In genomic region chr2:30962570-30963254, GRCm38 (mm10) we compare ENCODE assay signal across 23 mouse cellular contexts. TPM values are rescaled to one million over a fixed set of nuclear protein-coding genes. Genes with fewer than 3 reads are reported as not detected.
DNase-seq lines count a peak whose midpoint lies in the region; ATAC-seq lines count a peak whose summit lies in the region.
"Had no signal": no experiment of that assay in that cellular context is flagged by ENCODE, and none has a peak within 500 bp of the region (broad histone marks: within the 10 kb centered on the region; RNA-seq: fewer than 3 reads in every experiment).

No protein-coding gene starts in this region.

- DNase-seq in adrenal gland, postnatal 14 days, result peak; percentile 33
- no peak for DNase-seq in adrenal gland, postnatal 10 days
- DNase-seq in layer of hippocampus, adult 9-11 months, result peak; percentile 75
- no peak for DNase-seq in layer of hippocampus, adult 9-10 months (ENCODE audit: low spot score)
- DNase-seq in brain, adult 2 months (ENCODE audit: low read depth, low spot score), result peak; percentile 61
- DNase-seq in telencephalon, adult 2 months (ENCODE audit: low read depth, low spot score), result peak; percentile 48
- DNase-seq: cerebellum, adult 18-20 months; cerebellum, postnatal 10 days; gastrocnemius, postnatal 10 days; kidney, adult 11 months; kidney, postnatal 14 days; layer of hippocampus, postnatal 36 days; left cerebral cortex, postnatal 4 days; lung, adult 2 months; lung, postnatal 10 days; thymus, postnatal 14 days had no signal

- no peak for ATAC-seq in inflammation-experienced regulatory T-cells, adult 6 months
- ATAC-seq: forebrain, embryonic 16.5 days; hindbrain, postnatal 0 days; midbrain, embryonic 13.5 days had no signal

RNA-seq across cellular contexts. Expression of gene Tor1a, which starts 5.0 kb away (rescaled TPM):
- 33.5 and 42.5 TPM in 2 replicates for total RNA-seq in adrenal gland, postnatal 14 days (2021)
- 10 to 100 TPM; 32.5 to 35.7 TPM for total RNA-seq in adrenal gland, postnatal 10 days (2021)
- 10 to 100 TPM; 60.5 to 73.3 (median 72.6) TPM for polyA plus RNA-seq in inflammation-experienced regulatory T-cells, adult 6 months (2017; shearing (Covaris generic))

RNA-seq across cellular contexts. Expression of gene Tor1b, which starts 10.0 kb away (rescaled TPM):
- 40.7 and 41.9 TPM in 2 replicates for total RNA-seq in adrenal gland, postnatal 14 days (2021)
- 10 to 100 TPM; 38.8 to 44.0 TPM for total RNA-seq in adrenal gland, postnatal 10 days (2021)
- 10 to 100 TPM; 15.6 to 26.9 (median 22.2) TPM for polyA plus RNA-seq in inflammation-experienced regulatory T-cells, adult 6 months (2017; shearing (Covaris generic))

RNA-seq across cellular contexts. Expression of gene BC005624, which starts 19.3 kb away (rescaled TPM):
- total RNA-seq in adrenal gland, postnatal 14 days (2021), result 33.0 and 37.0 TPM in 2 replicates
- 10 to 100 TPM; 26.4 to 30.1 TPM for total RNA-seq in adrenal gland, postnatal 10 days (2021)
- polyA plus RNA-seq in inflammation-experienced regulatory T-cells, adult 6 months (2017; shearing (Covaris generic)), result 100 to 1,000 TPM in 1 of 3 experiments, 10 to 100 TPM in 2; 67.1 to 103 (median 93.7) TPM

RNA-seq across cellular contexts. Expression of gene Usp20, which starts 19.4 kb away (rescaled TPM):
- total RNA-seq in adrenal gland, postnatal 14 days (2021), result 17.4 and 23.5 TPM in 2 replicates
- 10 to 100 TPM; 17.6 to 22.5 TPM for total RNA-seq in adrenal gland, postnatal 10 days (2021)
- 10 to 100 TPM; 11.9 to 27.4 (median 16.7) TPM for polyA plus RNA-seq in inflammation-experienced regulatory T-cells, adult 6 months (2017; shearing (Covaris generic))

RNA-seq across cellular contexts. Expression of gene Ptges, which starts 33.0 kb away (rescaled TPM):
- 11.7 and 12.7 TPM in 2 replicates for total RNA-seq in adrenal gland, postnatal 14 days (2021)
- total RNA-seq in adrenal gland, postnatal 10 days (2021), result 10 to 100 TPM in 1 of 2 experiments, 1 to 10 TPM in 1; 9.1 to 12.0 TPM
- polyA plus RNA-seq in inflammation-experienced regulatory T-cells, adult 6 months (2017; shearing (Covaris generic)), result not detected
- total RNA-seq: common myeloid progenitor, adult 5-6 weeks had no signal
- polyA plus RNA-seq: erythroblast, embryonic 14.5 days; G1E had no signal

Comparison
In these comparisons a context has a peak if more than half of its experiments do, and no peak if none do; other contexts are left out.
1. DNase-seq: peak in adrenal gland, postnatal 14 days (single experiment), layer of hippocampus, adult 9-11 months (single experiment), brain, adult 2 months (single experiment) and telencephalon, adult 2 months (single experiment); none in adrenal gland, postnatal 10 days (single experiment) and layer of hippocampus, adult 9-10 months (single experiment).